Mouse (Mus musculus) right cerebral cortex, postnatal 36 days (tissue): ENCODE measurements around the gene Colgalt2.
A peak's percentile ranks its signal among the peaks of the same experiment; 100 is the strongest.
"Not testable (repeated sequence)": the region's sequence is repeated elsewhere in the genome, so short reads cannot be mapped to it uniquely, and the experiment has no call there.

ENCODE experiments used
- DNase-seq, 2 experiments: peaks; one replicate each; pipeline ENCODE4 v3.0.0; 2022; ENCODE audit warnings: low spot score in 2 of 2, mixed read lengths in 1 of 2

Colgalt2 gene

DNA sequence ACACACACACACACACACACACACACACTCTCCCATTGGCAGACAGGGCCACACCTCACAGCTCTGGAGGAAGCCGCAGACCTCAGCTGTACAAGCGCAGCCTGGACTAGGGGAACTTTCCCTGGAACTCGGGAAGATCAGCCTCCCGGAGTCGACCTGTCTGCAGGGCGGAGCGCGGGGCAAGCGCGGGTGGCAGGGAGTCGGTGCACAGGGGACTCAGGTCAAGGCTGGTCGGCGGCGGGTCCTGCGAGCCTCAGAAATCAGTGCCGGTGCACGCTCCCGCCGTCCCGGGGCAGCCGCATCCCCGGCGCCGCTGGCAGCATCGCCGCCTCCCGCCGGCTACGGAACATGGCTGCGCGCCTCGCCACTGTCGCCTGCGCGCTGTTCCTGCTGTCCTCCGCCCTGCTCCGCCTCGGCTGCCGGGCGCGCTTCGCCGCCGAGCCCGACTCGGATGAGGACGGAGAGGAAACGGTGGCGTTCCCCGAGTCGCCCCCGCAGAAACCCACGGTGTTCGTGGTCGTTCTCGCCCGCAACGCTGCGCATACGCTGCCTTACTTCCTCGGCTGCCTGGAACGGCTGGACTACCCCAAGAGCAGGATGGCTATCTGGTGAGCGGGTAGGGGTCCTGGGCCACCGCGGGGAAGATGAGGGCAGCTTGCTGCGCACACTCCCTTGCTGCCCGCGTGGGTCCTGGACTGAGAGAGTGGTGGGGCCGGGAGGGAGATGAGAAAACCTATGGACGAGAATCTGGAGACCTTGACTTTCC is at the start of gene Colgalt2:
Colgalt2 (plus strand) TSS at position 41 of the 766 bp plus-strand sequence.
- peak; percentile 18 to 36 for DNase-seq

DNA sequence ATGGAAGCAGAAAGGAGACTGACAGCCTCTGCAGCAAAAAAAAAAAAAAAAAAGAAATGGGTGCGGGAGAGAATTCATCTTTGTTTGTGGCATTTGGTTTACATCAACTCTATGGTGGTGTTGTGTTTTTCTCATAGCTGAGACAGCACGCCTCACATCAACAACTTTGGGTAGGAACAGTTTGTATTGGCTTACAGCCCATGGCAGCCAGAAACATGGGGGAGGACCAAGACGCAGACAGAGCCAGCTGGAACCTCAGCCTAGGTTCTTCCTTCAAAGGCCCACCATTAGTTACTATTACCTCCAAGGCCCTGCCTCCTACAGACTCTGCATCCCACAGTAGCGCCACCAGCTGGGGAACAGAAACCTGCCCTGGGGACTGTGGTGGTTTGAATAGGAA is 42.9 kb upstream of the Colgalt2 start:
- no peak for DNase-seq

DNA sequence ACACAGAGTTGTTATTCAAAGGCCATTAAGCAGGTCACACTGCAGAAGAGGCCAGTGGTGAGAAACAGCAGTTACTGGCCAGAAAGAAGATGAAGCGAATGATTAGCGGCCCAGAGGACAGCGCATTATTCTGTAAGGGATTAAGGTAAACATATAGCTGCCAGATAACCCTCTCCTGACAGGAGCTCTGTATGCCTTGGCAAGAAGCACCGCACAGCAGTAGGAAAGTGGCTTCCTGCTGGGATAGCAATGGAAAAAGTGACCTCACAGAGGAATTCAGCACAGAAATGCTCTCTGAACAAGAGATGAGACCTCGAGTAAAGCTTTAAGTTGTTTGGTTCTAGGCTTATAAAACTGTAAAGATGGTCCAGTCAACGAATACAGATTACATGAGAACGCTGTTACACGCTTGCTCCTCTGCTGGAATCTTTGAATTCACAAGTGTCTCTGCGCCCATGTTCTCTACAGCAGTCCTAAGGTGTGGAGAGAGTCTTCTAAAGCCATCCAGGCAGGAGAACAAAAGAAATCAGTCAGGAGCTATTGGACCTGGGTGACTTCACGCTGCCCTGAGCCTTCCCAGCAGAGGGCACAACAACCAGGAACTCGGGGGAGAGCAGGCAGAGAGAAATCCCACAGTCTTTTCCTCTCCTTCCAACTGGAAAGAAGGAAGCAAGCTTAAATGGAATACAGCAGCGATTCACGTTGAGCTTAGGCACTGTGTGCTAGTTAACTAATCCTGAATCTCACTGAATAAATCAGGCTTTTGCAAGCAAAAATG is 31.1 kb upstream of the Colgalt2 start:
- no peak for DNase-seq

DNA sequence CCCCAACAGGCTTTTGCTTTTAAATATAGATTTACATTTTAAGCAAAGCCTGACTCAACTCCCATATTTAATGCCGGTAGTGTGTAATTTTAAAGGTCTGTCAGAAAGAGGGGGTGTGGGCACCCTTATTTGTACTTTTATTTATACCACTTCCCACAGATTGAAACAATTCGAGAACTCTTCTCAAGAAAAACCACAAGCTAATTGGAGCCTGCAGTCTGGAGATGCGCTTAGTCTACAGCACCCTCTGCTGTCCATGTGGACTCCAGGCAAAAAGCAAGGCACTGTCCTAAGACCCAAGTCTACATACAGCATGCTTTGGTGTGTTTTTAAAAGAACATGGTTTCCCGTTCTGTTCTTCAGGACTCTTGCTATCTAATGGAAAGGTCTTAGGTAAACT is 30.5 kb upstream of the Colgalt2 start:
- DNase-seq: peak; percentile 59 to 62

DNA sequence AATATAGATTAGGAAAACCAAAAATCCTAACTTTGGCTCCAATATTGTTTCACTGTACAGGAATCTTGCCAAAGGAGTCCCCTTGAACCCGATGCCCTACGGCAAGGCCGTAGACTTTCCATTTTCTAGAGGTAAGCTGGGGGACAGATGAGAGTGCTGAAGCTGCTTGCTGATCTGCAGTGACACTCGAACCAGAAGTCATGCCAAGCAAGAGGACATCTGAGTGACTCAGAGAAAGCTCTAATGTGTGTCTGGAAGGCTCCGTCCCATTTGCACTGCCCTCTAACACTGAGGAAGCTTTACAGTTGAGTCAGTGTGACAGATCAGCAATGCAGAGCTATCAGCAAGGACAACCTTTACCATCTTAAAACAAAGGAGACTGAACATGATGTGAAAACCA is 21.3 kb upstream of the Colgalt2 start:
- DNase-seq: no peak

DNA sequence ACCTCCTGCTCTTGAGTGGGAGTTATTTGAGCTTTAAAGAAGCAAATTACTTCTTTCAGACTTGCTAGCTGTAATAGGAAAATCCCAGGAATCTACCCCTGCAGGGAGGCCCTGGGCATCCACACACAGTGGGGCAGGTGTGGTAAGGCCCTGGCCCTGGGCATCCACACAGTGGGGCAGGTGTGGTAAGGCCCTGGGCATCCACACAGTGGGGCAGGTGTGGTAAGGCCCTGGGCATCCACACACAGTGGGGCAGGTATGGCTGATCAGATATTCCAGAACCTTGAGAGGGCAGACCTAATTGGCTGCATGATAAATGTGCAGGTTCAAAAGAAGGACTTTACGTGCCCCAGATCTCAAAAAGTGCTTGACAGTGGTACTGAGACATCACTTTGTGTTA is 15.0 kb upstream of the Colgalt2 start:
- DNase-seq: no peak

DNA sequence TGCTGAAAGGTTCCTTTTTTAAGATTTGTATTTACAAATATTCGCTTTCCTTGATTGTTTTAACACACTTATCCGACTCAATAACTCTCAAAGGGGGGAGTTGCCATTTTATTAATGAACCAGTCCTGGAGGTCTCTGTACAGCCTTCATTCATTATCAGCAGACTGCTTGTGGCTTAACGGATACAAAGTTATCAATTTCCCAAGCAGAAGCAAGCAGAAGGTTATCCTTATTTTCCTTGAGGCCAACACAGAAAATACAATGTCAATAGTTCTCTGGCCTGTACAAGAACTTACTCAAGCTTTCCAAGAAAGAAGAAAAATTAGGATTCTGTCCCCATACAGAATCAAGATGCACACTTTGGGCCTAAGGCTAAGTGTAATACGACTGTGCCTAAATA is 13.9 kb upstream of the Colgalt2 start:
- DNase-seq: not testable (repeated sequence)

DNA sequence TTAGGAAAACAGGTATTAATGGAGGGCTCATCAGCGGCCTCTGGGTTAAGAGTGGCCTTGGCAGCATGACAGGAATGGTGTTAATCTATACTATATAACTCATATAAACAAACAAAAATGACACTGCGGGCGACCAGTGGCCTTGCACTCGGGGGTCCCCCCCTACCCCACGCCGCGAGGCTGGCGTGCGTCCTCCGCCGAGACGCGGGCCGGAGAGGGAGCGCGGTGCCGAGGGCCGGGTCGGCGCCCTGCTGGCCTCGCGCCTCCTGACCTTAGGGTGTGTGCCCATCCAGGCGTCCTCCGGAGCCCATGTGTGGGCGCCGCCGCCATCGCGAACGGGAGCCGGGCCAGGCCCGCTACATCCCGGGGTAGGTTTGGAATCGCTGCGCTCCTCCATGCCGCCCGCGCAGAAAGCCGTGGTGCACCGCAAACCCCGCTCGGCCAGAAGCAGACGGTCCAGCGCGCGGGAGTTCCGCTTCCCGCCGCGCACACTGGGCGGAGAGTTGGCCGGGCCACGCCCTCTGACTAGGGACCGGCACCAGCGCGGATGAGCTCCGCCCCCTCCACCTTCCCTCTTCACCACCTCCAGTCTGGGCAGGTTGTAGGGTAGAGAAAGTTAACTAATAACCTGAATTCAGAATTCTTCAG is 13.3 kb upstream of the Colgalt2 start, which contains the start of gene Tsen15:
Tsen15 (minus strand) TSS at position 501 of the 648 bp plus-strand sequence.
- DNase-seq: peak; percentile 76 to 79

DNA sequence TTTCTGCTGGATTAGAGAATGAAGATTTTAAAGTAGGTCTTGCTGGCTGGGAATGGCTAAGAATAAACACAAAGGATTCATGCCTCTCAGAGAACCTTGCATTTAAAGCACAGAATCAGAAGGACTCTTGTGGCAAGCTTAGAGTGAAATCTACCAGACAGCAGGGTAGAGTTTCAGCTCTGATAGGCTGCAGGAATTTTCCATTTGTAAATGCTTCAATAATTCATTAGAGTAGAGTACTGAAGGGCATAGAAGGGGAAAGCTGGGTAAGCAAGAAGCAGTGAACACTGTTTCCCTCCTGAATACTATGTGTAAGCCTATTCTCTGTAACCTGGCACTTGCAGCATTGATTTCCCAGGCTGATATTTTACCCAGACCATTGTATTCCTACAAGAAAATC is 10.4 kb upstream of the Colgalt2 start:
- DNase-seq: no peak

DNA sequence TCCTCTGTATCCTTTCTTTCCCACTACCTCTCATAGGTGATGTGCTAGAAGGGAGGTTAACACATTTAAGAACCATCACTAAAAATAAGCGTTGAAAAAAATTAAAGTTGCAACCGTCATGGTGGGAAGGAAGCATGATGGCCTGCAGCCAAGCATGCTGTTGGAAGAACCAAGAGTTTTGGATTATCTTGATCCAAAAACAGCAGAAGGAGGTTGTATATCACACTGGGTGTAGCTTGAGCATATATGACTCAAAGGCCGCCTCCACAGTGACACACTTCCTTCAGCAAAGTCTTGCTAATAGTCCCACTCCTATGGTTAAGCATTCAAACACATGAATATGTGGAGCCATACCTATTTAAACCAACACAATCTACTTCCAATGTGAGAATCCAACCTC is 5.5 kb upstream of the Colgalt2 start:
- peak; percentile 37 to 61 for DNase-seq

DNA sequence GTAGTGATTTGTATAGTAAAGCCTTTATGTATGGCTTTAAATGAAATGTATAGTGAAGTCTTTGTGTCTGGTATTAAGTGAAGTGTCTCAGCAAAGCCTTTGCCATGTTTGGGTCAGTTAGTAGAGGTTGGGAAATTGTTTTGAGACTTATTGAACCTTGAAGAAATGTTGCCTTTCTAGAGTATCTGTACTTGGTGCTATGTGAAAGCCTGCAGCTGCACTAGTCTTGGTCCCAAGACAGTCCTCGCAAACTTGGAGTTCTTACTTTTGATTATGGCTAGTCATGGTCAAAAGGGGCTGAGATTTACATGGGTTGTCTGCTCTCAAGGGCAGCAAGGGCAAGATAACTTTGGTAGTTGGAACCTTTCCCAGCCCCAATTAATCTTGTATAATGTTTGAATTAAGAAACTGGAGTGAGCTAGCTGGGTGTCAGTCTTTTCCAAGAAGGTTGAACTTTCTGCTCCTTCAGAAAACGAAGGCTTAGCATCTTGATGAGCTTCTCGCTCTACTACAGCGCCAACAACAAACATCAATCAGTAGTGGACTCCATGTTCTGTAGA is 4.6 kb upstream of the Colgalt2 start:
- no peak for DNase-seq

DNA sequence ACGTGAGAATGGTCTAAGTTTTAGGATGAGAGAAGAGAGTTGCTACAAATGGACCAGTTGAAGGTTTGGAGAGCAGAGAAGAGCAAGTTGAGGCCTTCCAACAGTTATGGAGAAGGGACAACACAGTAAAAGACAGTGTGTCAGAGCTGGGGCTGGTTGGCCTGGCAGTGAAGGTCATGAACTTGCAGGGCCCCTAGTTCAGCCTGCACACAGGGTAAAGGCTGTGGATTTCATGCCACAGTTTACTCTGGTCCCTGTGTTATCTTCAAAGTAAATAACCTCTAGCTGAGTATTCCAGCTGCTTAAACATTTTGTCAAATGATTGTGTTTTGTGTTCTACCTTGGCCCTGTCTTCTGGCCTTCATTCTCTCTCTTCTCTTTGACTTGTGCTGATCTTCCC is 922 bp upstream of the Colgalt2 start:
- DNase-seq: no peak

DNA sequence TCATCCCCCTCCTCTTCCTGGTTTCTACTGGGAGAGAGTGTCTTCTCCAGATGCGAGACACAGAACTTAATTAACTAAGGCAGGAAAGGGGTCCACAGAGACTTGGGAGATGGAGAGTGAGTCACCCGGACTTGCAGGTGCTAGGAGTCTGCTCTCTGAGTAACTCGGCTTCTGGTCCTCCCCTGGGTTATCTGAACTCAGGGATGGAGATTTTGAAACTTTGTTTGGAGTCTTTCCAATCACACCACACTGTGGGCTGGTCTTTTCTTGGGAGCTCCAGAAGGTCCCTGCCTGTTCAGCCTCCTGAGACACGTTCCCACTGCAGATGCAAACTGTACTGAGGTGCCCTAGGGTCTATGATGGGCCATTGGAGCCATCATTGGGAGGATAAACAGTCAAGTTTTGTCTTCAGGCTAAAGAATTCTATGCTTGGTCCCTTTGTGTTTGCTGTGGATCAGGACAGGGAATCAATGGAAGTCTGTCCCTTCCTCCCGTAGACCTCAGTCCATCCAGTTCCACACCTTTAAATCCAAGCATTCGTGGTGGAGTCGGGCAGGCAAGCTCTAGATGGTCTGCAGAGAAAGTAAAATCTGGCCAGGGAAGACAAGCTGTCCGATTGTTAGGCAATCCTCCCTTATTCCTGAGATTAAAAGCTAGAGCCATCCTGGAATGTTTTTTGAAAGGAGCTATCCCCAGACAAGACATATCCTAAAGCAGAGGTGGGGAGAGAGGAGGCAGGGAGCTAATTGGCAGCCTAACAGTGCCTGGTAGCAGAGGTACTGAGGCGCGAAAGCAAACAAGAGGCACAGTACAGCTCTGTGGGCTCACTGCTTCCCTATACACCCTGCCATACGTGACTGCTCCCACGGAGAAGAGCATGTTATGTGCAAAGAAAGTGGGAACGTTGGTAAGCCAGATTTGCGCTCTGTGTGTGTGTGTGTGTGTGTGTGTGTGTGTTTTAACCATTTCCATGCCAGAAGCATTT is 1.2 kb downstream of the Colgalt2 start:
- DNase-seq: peak; percentile 44 to 57

DNA sequence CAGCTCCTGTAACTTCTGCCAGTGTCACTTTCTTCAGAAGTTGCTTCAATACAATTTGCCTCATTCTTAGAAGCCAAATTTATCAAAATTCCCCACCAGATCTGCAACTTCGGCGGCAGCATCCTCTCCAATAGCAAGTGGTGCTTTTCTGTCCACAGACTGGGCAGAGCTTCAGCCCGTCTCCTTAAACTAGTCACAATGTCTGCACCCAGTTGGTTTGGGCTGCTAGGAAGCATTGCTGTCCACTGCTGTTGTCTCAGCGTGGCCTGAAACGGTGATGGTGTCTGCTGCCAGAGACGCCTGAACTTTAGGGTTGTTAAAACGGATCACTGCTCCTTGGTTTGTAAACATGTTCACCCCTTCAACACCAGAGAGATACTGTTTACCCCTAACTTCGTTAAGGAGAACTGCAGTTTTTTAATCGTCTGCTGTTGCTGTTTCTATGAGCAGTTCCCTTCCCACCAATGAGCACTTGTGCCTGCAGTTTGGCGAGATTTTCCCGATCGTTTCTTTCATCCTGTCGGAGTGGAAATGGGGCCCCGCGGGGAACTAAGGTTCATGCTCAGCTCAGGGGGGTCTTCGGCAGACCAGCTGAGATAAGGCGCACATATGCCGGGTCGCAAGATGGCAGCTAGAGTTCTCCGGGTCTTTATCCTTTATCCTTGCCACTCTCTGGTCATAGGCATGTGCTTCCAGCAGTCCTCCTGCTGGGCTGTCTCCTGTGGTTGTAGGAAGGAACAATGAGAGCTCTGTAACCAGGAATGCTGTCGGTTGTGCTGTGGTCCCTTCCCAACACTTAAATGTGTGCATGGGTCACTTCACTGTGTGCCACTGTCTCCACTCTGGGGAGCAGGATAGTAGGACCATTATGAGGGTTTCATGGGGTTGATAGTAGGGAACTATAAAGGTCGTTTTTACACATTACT is 7.7 kb downstream of the Colgalt2 start:
- no peak for DNase-seq

DNA sequence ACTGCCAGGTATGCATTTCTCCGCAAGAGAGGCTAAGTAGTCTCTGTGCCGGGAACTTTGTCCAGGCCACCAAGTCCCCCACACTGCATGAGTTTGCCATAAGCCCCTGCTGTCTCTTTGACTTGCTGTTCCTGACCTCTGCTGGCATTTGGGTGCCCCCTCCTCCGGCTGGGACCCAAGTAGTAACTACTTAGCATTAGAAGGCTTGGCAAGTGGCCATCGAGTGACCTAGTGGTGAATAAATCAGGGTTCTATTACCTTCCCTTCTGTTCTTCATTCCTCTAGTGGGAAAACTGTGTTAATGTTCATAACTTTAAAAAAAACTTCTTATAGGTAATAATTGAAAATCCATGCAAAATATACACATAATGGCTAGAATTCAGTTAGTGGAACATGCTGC is 9.7 kb downstream of the Colgalt2 start:
- DNase-seq: no peak

DNA sequence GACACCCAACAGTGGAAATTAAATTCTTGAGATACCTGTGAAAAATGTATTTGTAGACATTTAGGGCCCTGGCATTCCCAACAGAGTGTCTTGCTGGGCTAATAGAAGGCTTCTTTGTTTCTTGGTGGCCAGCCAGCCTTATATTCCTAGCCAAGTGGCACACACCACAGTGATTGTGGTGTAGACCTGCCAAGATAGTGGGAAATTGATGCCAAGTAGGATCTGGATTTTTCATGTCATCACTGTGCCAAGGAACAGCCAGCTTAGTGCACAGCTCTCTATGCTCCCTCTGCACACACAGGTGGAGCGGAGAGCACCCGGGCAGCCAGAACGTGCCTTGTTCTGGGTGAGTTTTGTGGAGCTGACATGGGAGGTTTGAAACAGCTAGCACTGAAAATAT is 11.0 kb downstream of the Colgalt2 start:
- DNase-seq: peak; percentile 7 to 32

DNA sequence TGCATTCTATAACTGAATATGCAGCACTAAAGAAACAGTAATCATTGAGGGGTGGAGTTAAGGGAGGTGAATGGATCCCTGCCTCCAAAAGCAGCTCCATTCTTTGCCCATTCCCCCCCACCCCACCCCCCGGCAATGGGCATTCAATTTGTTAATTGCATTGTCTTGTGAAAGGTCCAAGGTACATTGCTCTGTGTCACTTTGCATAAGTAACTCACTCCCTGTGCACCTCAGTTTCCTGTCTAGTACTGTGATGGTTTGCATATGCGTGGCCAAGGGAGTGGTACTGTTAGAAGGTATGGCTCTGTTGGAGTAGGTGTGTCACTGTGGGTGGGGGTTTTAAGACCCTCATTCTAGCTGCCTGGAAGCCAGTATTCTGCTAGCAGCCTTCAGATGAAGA is 13.5 kb downstream of the Colgalt2 start:
- DNase-seq: no peak

DNA sequence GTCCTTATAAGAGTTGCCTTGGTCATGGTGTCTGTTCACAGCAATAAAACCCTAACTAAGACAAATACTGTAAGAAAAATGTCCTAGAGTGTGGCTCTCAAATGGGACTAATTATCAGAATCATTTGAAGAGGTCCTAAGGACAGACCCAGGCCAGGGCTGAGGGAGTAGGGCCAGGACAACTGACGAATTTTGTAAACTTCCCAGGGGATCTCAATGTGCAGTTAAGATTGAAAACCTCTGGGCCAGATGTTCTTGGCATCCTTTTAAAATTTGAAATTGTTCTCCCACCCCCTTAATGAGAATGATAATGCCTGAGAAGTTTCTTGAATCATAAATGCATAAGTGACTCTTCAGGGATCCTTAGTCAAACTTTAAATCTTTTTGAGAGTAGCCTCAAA is 14.3 kb downstream of the Colgalt2 start:
- DNase-seq: no peak

DNA sequence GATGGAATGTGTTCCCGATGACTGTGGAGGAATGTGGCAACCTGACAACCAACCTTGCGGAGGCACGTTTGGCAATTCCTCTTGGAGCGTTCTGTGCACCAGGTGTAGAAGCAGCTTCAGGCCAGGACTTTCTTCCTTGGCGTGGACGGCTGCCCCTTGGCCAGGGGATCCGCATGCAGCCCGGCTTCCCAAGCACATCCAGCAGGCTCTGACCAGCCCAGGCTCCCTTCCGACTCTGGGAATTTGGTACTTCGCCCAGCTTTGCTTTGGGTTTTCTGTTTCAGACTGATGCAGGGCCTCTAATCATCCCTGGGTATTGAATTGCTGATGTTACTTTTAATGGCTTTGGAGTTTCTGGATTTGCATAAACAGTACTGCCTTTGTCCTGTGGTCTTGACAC is 14.8 kb downstream of the Colgalt2 start:
- DNase-seq: peak in 1 of 2 experiments; percentile 14
